17 mouse cellular contexts compared by ENCODE assay signal in genomic region chr16:35463708-35464107, GRCm38 (mm10). TPM values are rescaled to one million over a fixed set of nuclear protein-coding genes. Genes with fewer than 3 reads are reported as not detected.
DNase-seq lines count a peak whose midpoint lies in the region; ATAC-seq lines count a peak whose summit lies in the region.
"Had no signal": no experiment of that assay in that cellular context is flagged by ENCODE, and none has a peak within 500 bp of the region (broad histone marks: within the 10 kb centered on the region; RNA-seq: fewer than 3 reads in every experiment).

No protein-coding gene starts in this region.

- H3K9ac ChIP-seq in hindbrain, embryonic 12.5 days: no peak overlapping the region
- H3K9ac ChIP-seq: embryonic facial prominence, embryonic 12.5 days; forebrain, postnatal 0 days had no signal

- no peak overlapping the region for H3K4me2 ChIP-seq in hindbrain, embryonic 12.5 days (replicated peaks)
- H3K4me2 ChIP-seq: embryonic facial prominence, embryonic 12.5 days; forebrain, embryonic 12.5 days had no signal

- no peak for ATAC-seq in hindbrain, embryonic 12.5 days (ENCODE audit: low FRiP score)

- H3K9me3 ChIP-seq in hindbrain, embryonic 10.5 days: no peaks in the 10 kb centered on the region
- H3K9me3 ChIP-seq in hindbrain, embryonic 12.5 days (replicated peaks): no peaks in the 10 kb centered on the region
- H3K9me3 ChIP-seq: embryonic facial prominence, embryonic 10.5 days; embryonic facial prominence, embryonic 12.5 days; forebrain, embryonic 12.5 days had no signal

- peak; percentile 43 for DNase-seq in adrenal gland, postnatal 14 days
- DNase-seq in adrenal gland, postnatal 4 days (ENCODE audit: low spot score in 2 of 2): no peak
- DNase-seq in cerebellum, postnatal 14 days: peak; percentile 47 to 51
- DNase-seq in cerebellum, postnatal 36 days: no peak
- DNase-seq in hindbrain, embryonic 10.5 days (ENCODE audit: low spot score): no peak
- DNase-seq in frontal cortex, postnatal 25 days (ENCODE audit: low spot score in 2 of 2): no peak
- DNase-seq: cerebellum, adult 11-12 months; cerebellum, adult 8-10 months; cerebellum, adult 9-11 months; forebrain, postnatal 0 days; gastrocnemius, adult 2 months had no signal

- H3K36me3 ChIP-seq in hindbrain, embryonic 10.5 days: peaks cover 46% of the 10 kb centered on the region
- 0 out of 2 replicates have a peak, but pooled peaks cover 4% of the 10 kb centered on the region for H3K36me3 ChIP-seq in hindbrain, embryonic 12.5 days
- H3K36me3 ChIP-seq: forebrain, embryonic 12.5 days had no signal

- peak overlapping the region; percentile 87 for H3K27ac ChIP-seq in hindbrain, embryonic 10.5 days
- no peak overlapping the region for H3K27ac ChIP-seq in hindbrain, embryonic 12.5 days
- H3K27ac ChIP-seq in brown adipose tissue, adult 24 weeks (replicated peaks; ENCODE audit: low read depth, low read length): peak overlapping the region; percentile 95
- H3K27ac ChIP-seq: embryonic facial prominence, embryonic 12.5 days; forebrain, embryonic 12.5 days; gastrocnemius, adult 2 months had no signal

- 84% methylated on average over 10 of the region's 10 CpGs for WGBS in hindbrain, embryonic 10.5 days
- WGBS in hindbrain, embryonic 12.5 days: 86% methylated on average over 10 of the region's 10 CpGs

- H3K27me3 ChIP-seq in hindbrain, embryonic 10.5 days (ENCODE audit: insufficient read depth, poor library complexity, severe bottlenecking): no peaks in the 10 kb centered on the region
- H3K27me3 ChIP-seq in hindbrain, embryonic 12.5 days: no peaks in the 10 kb centered on the region
- H3K27me3 ChIP-seq: embryonic facial prominence, embryonic 12.5 days; forebrain, embryonic 12.5 days had no signal

- H3K4me1 ChIP-seq in hindbrain, embryonic 10.5 days (replicated peaks): peaks cover 51% of the 10 kb centered on the region
- H3K4me1 ChIP-seq in hindbrain, embryonic 12.5 days: peaks cover 23% of the 10 kb centered on the region
- peaks cover 10% of the 10 kb centered on the region for H3K4me1 ChIP-seq in brown adipose tissue, adult 24 weeks (ENCODE audit: control insufficient read depth, insufficient read depth, insufficient read length, low read length)
- H3K4me1 ChIP-seq: embryonic facial prominence, embryonic 12.5 days had no signal

- no peak overlapping the region for H3K4me3 ChIP-seq in hindbrain, embryonic 10.5 days
- H3K4me3 ChIP-seq in hindbrain, embryonic 12.5 days: no peak overlapping the region
- no peak overlapping the region for H3K4me3 ChIP-seq in brown adipose tissue, adult 24 weeks (ENCODE audit: insufficient read depth, low read depth, low read length)
- H3K4me3 ChIP-seq: embryonic facial prominence, embryonic 10.5 days; embryonic facial prominence, embryonic 12.5 days; forebrain, embryonic 12.5 days; gastrocnemius, adult 2 months had no signal

RNA-seq across cellular contexts. Expression of gene Pdia5, which starts 27.0 kb away (rescaled TPM):
- 18.5 and 23.4 TPM in 2 replicates for total RNA-seq in adrenal gland, postnatal 14 days (2021)
- total RNA-seq in adrenal gland, postnatal 4 days (2021): 10 to 100 TPM; 23.0 to 27.5 TPM
- polyA plus RNA-seq in hindbrain, embryonic 10.5 days (2016; fragmentation: Nextera tagmentation; extraction: Ambion mirVana): 23.0 and 28.2 TPM in 2 replicates
- 25.5 and 27.6 TPM in 2 replicates for polyA plus RNA-seq in hindbrain, embryonic 12.5 days (2016; fragmentation: Nextera tagmentation; extraction: Ambion mirVana)
- 5.0 and 8.2 TPM in 2 replicates for polyA plus RNA-seq in brown adipose tissue, adult 24 weeks (2012; ENCODE audit: insufficient read depth, insufficient read length, missing spikeins)
- total RNA-seq: MEL had no signal

Comparison
In these comparisons a context has a peak if more than half of its experiments do, and no peak if none do; other contexts are left out.
1. DNase-seq: peak in adrenal gland, postnatal 14 days (single experiment) and cerebellum, postnatal 14 days (2 of 2); none in adrenal gland, postnatal 4 days (0 of 2), cerebellum, postnatal 36 days (0 of 2), hindbrain, embryonic 10.5 days (single experiment) and frontal cortex, postnatal 25 days (0 of 2).